Mouse (Mus musculus) telencephalon, adult 2 months (tissue): ENCODE measurements around the gene Lyst.
"Not testable (repeated sequence)": the region's sequence is repeated elsewhere in the genome, so short reads cannot be mapped to it uniquely, and the experiment has no call there.

Source experiments
- DNase-seq: peaks from one replicate; pipeline ENCODE4 v3.0.0-alpha.2; 2011; ENCODE audit warnings: low read depth, low spot score

Lyst gene

DNA sequence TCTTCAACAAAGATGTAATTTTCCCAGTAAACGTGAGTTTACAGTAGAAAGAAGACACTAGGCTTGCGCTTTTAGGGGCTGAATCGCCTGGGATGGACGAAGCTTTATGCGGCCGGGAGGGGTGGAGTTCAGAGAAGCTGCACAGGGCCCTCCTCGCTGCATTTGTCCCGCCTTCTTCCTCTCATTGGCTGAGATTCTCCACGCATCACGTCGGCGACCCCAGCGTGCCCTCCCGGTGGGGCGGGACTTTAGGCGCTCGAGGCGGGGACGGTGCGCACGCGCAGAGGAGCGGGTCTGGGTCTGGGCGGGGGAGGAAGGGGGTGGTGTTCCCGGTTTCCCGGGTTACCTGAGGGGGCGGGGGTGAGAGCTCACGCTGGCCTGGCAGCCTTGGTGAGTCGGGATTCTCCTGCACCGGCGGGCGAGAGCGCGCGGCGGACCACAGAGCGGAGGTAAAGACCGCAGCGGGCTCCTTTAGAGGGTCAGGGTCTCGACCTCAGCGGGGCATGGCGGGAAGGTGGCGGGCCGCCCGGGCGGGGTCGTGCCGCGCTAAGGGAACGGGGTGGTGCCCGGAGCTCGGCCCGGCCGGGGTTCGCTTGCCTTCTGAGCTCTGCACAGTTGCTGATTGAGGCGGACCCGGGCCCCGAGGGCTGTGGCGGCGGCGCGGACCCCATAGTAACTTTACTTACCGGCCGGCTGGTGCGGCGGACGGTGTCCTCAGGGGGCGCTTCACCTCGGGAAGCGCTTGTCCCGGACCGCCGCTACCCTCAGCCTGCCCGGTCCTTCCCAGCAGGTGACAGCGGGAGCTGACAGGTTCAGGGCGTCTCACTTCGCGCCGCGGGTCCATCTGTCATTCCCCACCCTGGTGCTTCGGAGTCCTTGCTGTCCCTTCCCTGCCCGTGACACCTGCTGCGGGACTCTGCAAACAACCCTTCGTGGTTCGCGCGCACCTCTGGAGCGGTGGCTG, at the start of gene Lyst:
Gene Lyst (plus strand): TSS at position 350 of the 964 bp plus-strand sequence.
- DNase-seq: peak; percentile 95

DNA sequence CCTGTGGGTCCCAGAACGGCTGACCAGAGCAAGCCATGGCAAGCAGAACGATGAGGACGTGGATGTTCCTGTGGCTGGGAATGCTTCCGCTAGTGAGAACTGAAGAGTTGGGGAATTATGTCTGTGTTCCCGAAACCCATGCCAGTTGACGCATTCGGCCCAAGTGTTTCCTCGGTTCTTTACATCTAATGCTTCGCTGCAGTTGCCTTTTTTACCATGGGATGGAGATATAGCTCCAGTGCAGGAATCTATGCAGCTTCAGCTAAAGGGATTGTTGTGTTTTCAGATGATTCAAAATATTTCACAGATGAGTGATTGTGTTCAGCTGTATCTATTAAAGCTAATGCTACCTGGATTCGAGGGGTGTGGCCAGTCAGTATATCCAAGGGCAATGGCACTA, 47.1 kb upstream of the Lyst start:
- DNase-seq: not testable (repeated sequence)

DNA sequence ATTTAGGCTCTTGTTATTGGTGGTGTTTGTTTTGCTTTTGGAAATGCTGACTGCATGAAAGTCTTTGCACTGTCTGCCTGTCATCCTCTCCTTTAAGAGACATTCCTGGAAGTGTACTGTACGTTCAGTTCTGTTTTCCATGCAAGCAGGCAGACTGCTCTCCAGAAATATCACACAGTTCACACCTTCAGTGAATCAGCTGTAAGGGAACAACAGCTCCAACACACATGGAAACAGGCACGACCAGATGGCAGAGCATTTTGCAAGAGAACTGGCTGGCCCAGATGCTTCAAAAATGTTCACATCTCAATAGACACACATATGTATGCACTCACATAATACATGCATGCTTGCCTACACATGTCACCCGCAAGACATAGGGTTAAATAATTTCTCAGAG, 43.4 kb upstream of the Lyst start:
- peak; percentile 95 for DNase-seq

DNA sequence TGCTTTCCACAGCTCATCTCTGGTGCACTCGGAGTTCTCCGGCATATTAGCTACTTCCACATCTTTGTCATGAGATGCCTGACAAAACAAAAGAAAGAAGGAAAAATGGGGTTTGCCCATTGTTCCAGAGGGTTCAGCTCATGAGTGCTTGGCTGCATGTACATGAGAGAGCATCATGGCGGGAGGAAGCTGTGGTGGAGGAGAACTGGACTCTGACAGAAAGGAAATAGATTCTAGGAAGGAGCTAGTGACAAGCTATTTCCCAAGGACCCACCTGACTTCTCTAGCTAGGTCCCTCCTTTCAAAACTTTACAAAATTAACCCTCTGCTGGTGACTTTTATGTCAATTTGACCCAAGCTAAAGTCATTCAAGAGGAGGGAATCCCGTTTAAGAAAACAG, 42.3 kb upstream of the Lyst start:
- DNase-seq: no peak

DNA sequence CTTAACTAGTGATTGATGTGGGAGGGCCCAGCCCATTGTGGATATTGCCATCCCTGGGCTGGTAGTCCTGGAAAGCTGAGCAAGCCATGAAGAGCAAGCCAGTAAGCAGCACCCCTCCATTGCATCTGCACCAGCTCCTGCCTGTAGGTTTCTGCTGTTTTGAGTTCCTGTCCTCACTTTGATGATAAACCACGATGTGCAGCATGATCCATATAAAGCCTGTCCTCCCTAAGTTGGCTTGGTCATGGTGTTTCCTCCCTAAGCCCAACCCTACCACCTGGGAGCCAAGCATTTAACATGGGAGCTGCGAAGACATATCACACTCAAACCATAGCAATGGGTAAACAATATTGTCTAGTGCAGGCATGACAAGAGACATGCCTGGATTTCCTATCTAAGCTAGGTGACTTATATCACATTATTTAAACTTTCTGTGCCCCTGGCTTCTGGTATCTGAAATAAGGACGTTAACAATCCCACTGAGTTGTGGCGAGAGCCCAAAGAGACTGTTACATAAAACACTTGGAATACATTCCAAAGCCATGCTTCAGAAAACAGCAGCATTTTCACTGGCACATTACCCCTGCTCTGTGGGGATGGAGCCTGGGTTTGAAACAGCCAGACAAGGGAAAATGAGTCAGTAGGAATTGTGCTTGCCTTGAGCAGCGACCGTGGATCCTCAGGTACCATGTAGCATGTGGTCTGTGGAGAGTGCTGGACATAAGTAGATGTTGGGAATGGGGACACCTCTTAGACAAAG, 41.6 kb upstream of the Lyst start:
- no peak for DNase-seq

DNA sequence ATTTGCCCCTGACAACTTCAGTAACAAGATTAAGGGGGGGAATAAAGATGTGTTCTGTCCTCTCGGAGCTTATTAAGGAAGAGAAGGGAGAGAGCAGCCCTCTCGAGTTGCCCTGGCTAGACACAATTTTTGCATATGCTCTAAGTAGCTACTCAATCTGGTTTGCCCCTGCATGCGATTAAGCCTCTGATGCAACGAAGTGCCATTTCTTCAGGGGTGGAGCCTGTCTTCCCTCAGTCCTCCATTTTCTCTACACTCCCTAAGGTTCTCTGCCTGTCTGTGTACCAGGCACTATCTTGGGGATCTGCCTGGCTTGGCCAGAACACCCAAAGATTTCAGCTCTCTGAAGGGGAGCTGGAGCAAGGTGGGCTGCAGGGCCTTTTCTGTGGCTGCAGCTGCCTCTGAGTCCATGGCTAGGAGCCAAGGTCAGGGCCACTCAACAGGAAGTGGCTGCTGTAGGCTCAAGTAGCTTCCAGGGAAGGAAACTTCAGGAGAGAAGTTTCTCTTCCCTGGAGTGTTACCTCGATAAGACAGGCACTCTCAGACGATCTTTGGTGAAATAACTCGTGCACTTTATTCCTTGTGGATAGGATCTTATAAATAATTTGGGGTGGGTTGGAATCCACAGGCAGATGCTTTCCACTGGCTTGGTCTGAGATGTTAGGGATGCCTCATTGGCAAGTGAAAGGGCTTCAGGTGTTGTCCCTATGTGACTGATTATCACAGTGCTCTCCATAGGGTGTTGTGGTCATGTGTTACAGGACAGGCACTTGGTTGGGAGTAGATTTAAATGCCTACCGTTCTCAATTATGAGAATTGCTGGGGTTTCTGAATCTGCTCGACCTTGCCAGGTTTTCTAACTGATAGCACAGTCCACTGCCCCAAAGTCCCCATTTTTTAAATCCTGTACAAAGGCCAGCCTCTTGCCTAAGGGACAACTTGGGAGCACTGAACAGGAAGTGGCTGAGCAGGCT, 40.2 kb upstream of the Lyst start:
- DNase-seq: no peak

DNA sequence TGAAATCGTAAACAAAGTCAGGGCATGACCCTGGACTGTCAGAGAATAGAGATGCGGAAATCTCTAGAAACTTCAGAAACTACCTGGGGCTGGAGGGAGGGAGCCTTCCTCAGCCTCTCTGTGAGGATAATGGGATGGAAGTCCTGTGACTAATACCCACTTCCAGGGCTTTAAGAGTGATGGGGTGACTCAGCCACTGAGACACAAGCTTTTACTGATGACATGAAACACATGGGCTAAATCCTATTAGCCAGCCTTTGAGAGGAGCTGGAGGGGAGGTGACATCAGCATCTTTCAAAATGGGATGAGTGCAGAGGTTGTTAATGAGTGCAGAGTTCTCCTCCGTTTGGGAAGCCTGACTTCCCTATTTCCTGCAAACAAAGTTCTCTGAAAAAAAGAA, 38.2 kb upstream of the Lyst start:
- no peak for DNase-seq

DNA sequence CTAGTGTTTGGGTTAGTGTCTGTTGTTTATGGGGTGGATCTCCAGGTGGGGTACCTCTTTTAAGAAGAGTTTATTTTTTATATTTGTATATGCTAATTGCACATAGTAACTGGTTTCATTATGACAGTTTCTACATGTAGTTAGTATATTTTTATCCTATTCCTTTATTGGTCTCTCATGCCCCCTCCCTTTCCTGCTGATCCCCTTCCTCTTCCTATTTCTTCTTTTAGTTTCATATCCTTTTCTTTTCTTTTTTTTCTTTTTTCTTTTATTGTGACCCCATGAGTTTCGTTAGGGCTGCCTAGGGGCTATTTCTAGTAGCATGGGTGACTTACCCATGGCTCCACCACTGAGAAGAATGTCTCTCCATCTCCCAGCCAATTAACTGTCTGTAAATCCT, 36.5 kb upstream of the Lyst start:
- no peak for DNase-seq

DNA sequence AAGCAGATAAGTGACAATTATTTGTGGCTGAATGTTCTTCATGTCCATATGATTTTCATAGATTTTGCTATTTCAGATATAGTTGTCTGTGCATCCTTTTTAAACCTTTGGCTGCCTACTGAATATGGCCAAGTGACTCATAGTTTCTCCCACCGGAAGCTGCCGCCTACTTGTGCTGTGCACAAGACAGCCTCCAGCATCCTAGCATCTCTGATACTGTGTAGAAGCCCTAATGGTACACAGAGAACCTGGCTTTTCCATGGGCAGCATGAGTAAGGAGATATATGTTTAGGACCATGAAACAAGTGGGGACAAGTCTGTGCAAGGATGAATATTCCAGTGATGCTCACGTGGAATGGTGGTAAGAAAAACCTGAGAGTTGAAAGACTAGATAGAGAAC, 35.0 kb upstream of the Lyst start:
- DNase-seq: no peak

DNA sequence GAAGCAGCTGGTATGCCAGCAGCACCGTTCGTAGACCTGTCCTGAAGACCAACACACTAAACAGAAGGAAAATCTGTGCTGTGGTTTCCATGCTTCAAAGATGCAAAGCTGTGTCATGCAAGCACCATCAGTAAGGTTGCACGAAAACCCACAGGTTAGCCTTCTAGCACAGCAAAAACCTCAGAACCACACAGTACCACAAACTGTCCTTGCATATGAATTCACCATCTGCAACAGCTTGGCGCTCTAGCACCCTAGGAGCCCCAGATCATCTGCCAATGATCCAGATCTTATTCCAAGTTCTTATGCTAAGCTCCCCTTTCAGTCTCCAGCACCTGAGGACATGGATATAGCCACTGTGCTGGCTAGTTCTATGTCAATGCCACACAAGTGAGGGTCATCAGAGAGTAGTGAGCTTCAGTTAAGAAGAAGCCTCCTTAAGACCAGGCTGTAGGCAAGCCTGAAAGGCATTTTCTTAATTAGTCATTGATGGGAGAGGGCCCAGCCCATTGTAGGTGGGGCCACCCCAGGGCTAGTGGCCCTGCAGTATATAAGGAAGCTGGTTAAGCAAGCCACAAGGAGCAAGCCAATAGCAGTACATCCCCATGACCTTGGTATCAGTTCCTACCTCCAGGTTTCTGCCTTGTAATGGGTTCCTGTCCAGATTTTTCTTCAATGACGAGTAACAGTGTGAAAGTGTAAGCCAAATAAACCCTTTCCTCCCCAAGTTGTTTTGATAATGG, 33.0 kb upstream of the Lyst start:
- DNase-seq: no peak

DNA sequence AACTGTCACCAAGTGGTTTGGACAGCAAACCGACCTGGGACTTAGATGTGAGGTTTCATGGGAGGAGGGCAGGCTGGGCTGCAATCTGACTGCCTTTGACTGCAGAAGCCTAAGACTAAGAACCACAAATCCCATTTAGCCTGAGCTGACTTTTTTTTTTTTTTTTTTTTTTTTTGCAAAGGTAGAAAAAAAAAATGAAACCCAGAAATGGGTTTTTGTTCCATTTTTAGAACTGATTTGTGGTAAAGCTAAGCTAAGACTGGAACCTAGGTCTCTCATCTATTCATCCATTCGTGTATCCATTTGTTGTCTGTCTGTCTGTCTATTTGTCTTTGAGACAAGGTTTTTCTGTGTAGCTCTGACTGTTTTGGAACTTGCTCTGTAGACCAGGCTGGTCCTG, 31.9 kb upstream of the Lyst start:
- no peak for DNase-seq

DNA sequence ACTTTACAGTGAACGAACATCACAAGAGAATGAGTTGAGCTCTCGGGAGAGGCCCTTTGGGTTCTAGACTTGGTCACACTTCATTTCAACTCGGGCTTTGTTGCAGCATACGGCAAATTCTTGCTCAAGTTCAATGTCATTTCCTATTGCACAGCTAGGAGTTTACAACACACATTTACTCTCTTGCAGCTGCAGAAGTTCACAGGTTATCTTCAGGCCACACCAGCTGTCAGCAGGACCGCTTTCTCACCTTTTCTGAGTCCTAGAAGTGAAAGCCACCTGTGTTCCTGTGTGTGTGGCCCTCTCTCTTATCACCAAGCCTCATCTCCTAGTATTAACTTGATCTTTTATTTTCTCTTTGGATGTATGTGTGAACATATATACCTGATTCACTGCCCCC, 31.3 kb upstream of the Lyst start:
- DNase-seq: no peak

DNA sequence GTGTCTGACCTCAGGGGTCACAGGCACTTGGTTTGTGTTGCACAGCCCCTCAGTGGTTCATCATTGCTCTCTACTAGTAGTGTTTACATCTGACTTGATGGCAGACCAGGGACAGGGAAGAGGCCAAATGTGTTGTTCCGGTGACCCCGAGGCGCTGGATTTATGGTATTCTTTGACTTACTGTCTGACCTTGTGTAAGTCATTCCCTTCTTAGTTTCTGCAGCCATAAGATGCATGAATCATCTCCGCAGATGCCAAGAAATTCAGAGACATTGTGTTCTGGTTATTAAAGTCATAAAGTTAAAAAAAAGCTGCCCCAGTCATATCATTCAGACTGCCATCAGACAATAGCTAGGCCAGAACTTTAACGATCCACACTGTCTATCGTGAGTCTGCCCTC, 27.6 kb upstream of the Lyst start:
- DNase-seq: no peak

DNA sequence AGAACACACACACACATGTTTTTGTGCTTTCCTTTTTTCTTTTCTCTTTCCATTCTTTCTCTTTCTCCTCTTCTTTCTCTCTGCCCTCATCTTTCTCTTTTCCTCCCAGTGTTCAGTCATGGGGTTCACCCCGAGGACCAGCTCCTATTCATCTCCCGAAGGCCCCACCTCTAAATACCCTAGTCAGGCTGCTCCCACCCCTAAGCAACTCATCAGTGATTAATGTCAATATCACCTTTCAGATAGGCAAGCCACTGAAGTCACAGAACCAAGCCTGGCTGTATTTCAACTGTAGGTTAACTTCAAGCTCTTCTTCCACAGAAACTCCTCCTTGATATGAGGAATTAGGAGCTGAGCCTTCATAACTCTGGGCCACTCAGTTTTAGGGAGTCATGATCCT, 26.1 kb upstream of the Lyst start:
- no peak for DNase-seq

DNA sequence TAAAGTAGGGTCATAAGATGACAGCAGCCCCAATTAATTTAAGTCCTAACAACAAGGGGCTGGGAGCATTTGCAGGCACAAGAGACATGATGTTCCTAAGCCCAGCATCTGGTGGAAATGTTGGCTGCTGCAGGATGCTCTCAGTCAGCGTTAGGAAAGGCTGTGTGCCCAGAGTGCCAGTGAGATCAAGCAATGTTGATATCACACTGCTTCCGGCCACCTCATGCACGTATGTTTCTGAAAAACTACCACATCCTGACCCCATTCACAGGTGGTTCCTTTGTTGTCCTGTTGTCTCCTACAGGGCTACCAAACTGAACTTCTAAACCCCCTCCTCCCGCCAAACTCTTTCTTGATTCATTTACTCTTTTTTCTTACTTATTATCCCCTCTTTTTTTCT, 25.7 kb upstream of the Lyst start:
- DNase-seq: no peak

DNA sequence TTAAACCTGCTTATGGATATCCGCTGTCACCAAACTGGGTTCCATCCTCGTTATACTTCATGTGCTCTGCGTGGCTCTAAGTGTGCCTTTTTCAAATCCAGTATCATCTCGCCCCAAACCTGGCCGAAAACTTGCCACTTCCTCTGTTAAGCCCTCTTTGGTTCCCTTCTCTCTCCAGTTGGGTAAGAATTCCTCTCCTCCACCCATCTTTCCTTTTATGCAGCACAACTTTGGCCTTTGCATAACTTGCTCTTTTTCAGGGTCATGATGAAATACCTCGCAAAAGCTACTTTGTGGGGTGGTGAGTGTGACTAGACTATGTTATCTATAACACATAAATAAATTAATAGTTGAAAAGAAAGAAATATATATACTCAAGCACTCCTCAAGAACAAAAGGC, 22.6 kb upstream of the Lyst start:
- DNase-seq: no peak

DNA sequence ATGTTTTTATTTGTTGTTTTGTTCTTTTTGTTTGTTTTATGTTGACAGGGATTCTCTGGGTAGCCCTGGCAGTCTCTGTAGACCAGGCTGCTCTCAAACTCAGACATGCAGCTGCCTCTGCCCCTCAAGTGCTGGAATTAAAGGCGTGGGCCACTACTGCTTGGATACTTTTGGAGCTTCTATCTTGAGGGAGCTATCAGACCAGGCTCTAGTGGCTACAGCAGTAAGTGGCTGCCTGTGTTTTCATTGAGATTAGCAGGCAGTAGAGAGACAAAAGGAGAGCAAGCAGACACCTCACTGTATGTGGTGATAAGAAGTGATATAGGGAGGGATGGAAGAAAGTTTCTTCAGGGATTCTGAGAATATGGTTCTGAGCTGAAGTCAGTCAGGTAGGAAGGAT, 21.4 kb upstream of the Lyst start:
- no peak for DNase-seq

DNA sequence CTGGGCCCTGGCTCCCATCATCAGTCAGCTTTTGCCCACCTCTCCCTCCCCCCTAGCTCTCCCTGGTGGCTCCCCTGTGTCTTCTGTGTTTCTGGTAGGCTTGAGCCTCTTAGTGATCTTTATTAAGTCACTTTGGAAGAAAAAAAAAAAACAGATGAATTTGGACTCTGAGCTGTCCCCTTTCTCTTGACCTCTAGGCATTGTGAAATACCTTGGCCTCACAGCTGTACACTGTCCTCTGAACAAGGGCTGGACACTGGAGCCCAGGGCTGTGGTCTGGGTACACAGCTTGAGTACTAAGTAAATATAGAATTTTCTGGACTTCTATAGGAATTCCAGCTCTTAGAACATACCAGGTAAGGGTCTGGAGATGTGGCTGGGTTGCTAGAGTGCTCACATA, 20.6 kb upstream of the Lyst start:
- no peak for DNase-seq

DNA sequence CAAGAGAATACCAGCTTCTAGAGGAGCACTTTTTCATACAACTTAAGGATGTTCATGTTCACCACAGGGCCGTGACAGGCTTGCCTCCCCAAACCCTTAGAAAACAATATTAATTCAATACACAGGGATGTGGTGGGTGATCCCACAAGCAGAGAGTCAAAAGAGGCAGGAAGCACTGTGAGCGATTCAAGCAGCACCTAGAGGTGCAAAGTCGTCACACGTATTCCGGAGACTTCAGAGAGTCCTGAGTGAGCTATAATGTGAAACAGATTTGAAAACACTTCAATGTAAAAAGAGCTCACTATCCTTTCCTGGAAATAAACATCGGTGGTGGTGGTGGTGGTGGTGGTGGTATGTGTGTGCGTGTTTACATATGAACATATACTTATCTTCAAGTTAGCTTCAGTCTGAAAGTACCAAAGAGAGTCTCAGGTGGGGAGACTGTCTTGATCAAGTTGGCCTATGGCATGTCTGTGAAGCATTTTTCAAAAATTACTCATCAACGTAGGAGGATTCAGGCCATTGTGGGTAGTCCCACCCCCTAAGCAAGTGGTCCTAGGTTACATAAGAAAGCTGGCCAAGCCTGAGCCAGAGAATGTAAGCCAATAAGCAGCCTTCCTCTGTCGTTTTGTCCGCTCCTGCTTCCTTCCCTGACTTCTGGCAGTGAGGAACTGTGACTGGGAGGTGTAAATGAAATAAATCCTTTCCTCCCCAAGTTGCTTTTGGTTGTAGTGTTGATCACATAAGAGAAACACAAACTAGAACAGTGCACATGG, 17.9 kb upstream of the Lyst start:
- no peak for DNase-seq

DNA sequence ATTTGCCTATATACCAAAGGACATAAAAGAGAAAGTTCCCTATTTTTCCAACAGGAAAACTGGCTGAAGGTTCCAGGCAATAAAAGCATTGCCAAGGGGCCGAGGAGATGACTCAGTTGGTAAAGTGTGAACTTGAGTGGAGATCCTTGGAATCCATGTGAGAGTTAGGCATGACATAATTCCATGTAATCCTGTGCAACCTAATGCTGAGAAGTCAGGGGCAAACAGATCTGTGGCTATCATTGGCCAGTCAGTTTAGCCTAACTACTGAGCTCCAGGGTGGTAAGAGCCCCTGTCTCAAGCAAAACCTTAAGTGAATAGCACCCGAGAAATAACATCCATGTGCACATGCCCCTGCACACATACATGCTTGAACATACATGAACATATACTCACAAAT, 17.3 kb upstream of the Lyst start:
- DNase-seq: no peak
